Mouse (Mus musculus) embryonic facial prominence, embryonic 11.5 days (tissue): ENCODE results near the gene Klc4. TPM values are rescaled to one million over a fixed set of nuclear protein-coding genes. Genes with fewer than 3 reads are reported as not detected.
A peak's percentile ranks its signal among the peaks of the same experiment; 100 is the strongest.

Experiments
- ATAC-seq: fragments of 200-750 bp; cut with Nextera tagmentation; replicated peaks from 2 replicates; pipeline ENCODE4 v1.8.0; 2017; ENCODE audit warnings: low read depth; ENCODE audit not compliant: insufficient number of reproducible peaks, low FRiP score, low TSS enrichment
- DNase-seq: peaks from one replicate; pipeline ENCODE4 v3.0.0-alpha.2; 2015; ENCODE audit warnings: low spot score
- H3K27ac ChIP-seq: fragments of 300-500 bp; sonication (generic); replicated peaks from 2 replicates; pipeline ENCODE4 v1.5.1; 2014; ENCODE audit warnings: mild to moderate bottlenecking, low read depth, low read length, control low read depth
- H3K27me3 ChIP-seq: fragments of 300-500 bp; sonication (generic); 2 replicates; pipeline ENCODE4 v1.6.1; 2014; ENCODE audit warnings: mild to moderate bottlenecking, low read length, moderate library complexity, mixed read lengths; ENCODE audit not compliant: control insufficient read depth, insufficient read depth
- H3K36me3 ChIP-seq: fragments of 300-500 bp; sonication (generic); replicated peaks from 2 replicates; pipeline ENCODE4 v1.6.1; 2014; ENCODE audit warnings: low read depth, mild to moderate bottlenecking, low read length, moderate library complexity, mixed read lengths; ENCODE audit not compliant: control insufficient read depth, insufficient read depth
- H3K4me1 ChIP-seq: fragments of 300-500 bp; sonication (generic); 2 replicates; pipeline ENCODE4 v1.6.1; 2014; ENCODE audit warnings: low read length, mixed read lengths; ENCODE audit not compliant: control insufficient read depth, insufficient read depth
- H3K4me2 ChIP-seq: fragments of 300-500 bp; sonication (generic); 2 replicates; pipeline ENCODE4 v1.6.1; 2014; ENCODE audit warnings: low read depth, mild to moderate bottlenecking, control low read depth, low read length, moderate library complexity
- H3K4me3 ChIP-seq: fragments of 300-500 bp; sonication (generic); 2 replicates; pipeline ENCODE4 v1.5.1; 2014; ENCODE audit warnings: low read depth, low read length, control low read depth
- H3K9ac ChIP-seq: fragments of 300-500 bp; sonication (generic); replicated peaks from 2 replicates; pipeline ENCODE4 v1.6.1; 2014; ENCODE audit warnings: mild to moderate bottlenecking, control low read depth, low read length
- H3K9me3 ChIP-seq: fragments of 300-500 bp; sonication (generic); replicated peaks from 2 replicates; pipeline ENCODE4 v1.6.1; 2016; ENCODE audit warnings: mild to moderate bottlenecking, low read length, inconsistent platforms, mixed read lengths; ENCODE audit not compliant: control insufficient read depth
- WGBS: fragments of 180-500 bp; shearing (Covaris S2); extraction: QIAGEN DNeasy Blood & Tissue Kit; methylation state at CpG from one replicate; pipeline ENCODE4 v1.1.7; 2014; 5-methylcytosine and 5-hydroxymethylcytosine counted together
- polyA plus RNA-seq: library from polyadenylated mRNA; unstranded; fragments of >200 nt; fragmentation: Nextera tagmentation; extraction: Ambion mirVana; gene quantifications from 2 replicates; pipeline ENCODE4 v1.2.1, GENCODE M21; 2014

Klc4 gene
- polyA plus RNA-seq, 1 experiment from 2014 or later = 17.7 TPM

GRCm38 (mm10) chr17:46636831-46637523, 8.8 kb downstream of the Klc4 start:
- WGBS = 23% methylated on average over 15 of the region's 15 CpGs
- no peak overlapping the region for H3K27ac ChIP-seq
- DNase-seq (peak; percentile 82), ATAC-seq (no peak)
- H3K9me3 ChIP-seq = no peaks in the 10 kb centered on the region
- no peak overlapping the region for H3K4me3 ChIP-seq
- H3K27me3 ChIP-seq = no peaks in the 10 kb centered on the region
- peak overlapping the region; percentile 10 for H3K4me2 ChIP-seq
- no peaks in the 10 kb centered on the region for H3K4me1 ChIP-seq
- H3K9ac ChIP-seq = peak overlapping the region; percentile 22
- no peaks in the 10 kb centered on the region for H3K36me3 ChIP-seq

DNA sequence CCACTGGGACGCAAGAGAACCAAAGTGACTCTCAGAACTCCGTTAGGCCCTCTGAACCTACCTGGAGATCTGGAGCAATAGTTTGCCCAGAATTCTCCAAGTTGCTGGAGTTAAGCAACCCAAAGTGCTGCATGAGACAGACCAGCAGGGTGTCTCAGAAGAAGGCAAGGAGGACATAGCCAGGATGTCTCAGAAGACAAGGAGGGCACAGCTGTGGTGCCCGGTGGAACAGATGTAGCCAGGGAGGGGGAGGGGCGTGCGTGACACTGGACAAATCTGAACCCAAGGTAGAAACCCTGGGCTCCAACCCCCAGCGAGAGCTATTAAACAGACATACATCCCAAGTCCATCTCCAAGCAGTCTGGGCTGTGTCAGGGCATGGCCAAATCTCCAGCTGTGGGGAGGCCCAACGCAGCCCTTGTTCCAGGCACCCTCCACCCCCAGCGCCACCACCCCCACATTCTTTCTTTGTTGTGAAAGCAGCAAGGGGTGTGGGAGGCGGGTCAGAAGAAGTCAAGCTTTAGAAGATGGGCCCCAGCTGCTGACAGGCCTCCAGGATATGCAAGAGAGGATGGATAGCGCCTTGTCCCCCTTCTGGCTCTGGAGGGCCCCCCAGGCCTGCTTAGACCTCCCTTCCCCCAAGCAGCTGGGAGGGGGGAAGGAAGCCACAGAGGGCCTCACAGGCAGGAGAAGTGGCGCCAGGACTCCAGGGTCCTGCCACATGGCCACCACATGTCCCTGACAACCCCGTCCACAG, 16.0 kb downstream of the Klc4 start:
- Histone ChIP-seq H3K27ac (peak overlapping the region; percentile 94), H3K27me3 (no peaks in the 10 kb centered on the region), H3K9ac (peak overlapping the region; percentile 97), H3K4me3 (peak overlapping the region; percentile 97), H3K36me3 (no peaks in the 10 kb centered on the region; the same call in 1 of the 2 replicates), H3K4me1 (peaks cover 5% of the 10 kb centered on the region; the same call in 1 of the 2 replicates), H3K4me2 (peak overlapping the region; percentile 76), H3K9me3 (no peaks in the 10 kb centered on the region)
- peak; percentile 58 for DNase-seq
- ATAC-seq = peak; percentile 74
- 3% methylated on average over 12 of the region's 12 CpGs for WGBS

DNA sequence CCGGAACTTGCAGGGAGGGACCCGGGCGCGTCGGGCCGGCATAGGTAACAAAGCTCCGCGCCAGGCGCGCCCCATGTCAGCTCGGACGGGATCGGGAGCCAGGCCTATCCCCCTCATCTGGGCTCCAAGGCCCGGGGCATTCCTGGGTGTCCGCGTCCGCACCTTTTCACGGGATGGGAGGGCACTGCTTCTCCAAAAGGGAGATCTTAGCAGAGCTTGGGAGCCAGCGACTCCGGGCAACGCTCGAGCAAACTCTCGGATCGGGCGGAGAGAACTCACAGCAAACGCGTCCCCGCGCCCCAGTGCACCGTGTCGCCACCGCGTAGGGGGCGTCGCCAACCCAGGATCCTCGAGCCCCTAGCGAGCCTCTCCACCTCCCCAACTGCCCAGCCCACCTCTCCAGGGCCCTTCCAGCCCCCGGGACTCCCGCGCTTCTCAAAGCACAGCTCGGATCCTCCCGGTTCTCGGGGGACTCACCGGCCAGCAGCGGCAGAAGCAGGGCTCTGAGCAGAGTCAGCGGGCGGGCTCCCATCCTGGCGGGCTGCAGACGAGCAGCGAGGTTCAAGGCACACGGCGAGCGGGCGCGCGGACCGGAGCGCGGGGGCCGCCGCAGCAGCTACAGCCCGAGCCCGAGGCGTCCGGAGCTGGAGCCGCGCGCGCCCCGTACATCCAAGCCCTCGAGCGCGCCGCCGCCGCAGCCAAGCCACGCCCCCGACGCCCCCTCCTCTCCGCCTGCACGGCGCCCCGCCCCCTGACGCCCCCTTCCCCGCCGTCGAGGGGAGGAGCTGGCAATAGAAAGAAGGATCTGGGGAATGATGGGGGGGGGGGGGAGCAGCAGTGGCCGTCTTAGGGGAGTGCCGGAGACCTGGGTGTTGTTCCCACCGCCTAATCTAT, 16.8 kb downstream of the Klc4 start, which contains the start of gene Ptk7:
Ptk7 (minus strand) TSS at position 714 of the 894 bp plus-strand sequence.
- Histone ChIP-seq H3K36me3 (no peaks in the 10 kb centered on the region; the same call in 1 of the 2 replicates), H3K4me3 (peak within 1 kb of the TSS; percentile 97), H3K4me2 (peak within 1 kb of the TSS; percentile 76), H3K4me1 (peaks cover 8% of the 10 kb centered on the region; the same call in 1 of the 2 replicates), H3K9me3 (no peaks in the 10 kb centered on the region), H3K9ac (peak within 1 kb of the TSS; percentile 97), H3K27ac (peak within 1 kb of the TSS; percentile 94), H3K27me3 (no peaks in the 10 kb centered on the region)
- WGBS = under 1% methylated on average over 88 of the region's 90 CpGs
- ATAC-seq = peak; percentile 64
- DNase-seq = peak; percentile 93

GRCm38 (mm10) chr17:46628471-46628790, 17.4 kb downstream of the Klc4 start:
- peaks cover 10% of the 10 kb centered on the region; the same call in 1 of the 2 replicates for H3K4me1 ChIP-seq

GRCm38 (mm10) chr17:46627409-46627808, 18.4 kb downstream of the Klc4 start:
- peak overlapping the region; percentile 97 for H3K9ac ChIP-seq
- H3K36me3 ChIP-seq = no peaks in the 10 kb centered on the region; the same call in 1 of the 2 replicates
- H3K27me3 ChIP-seq = no peaks in the 10 kb centered on the region
- ATAC-seq (no peak), DNase-seq (no peak)
- H3K27ac ChIP-seq = no peak overlapping the region
- H3K4me2 ChIP-seq = peak overlapping the region; percentile 76
- 68% methylated on average over 6 of the region's 6 CpGs for WGBS
- H3K9me3 ChIP-seq = no peaks in the 10 kb centered on the region
- H3K4me3 ChIP-seq = peak overlapping the region; percentile 97
- H3K4me1 ChIP-seq = peaks cover 10% of the 10 kb centered on the region; the same call in 1 of the 2 replicates

More at GRCm38 (mm10) chr17:46628471-46628790, 17.4 kb downstream of the Klc4 start:
- 0% methylated on average over 13 of the region's 13 CpGs for WGBS
- Histone ChIP-seq H3K9ac (peak overlapping the region; percentile 97), H3K4me3 (peak overlapping the region; percentile 97), H3K36me3 (no peaks in the 10 kb centered on the region; the same call in 1 of the 2 replicates), H3K9me3 (no peaks in the 10 kb centered on the region), H3K4me2 (peak overlapping the region; percentile 76), H3K27ac (no peak overlapping the region; the same call in 1 of the 2 replicates), H3K27me3 (no peaks in the 10 kb centered on the region)
- ATAC-seq (no peak), DNase-seq (no peak)

GRCm38 (mm10) chr17:46624598-46624997, 21.2 kb downstream of the Klc4 start:
- Histone ChIP-seq H3K9me3 (no peaks in the 10 kb centered on the region), H3K4me2 (no peak overlapping the region), H3K4me1 (peaks cover 16% of the 10 kb centered on the region), H3K27me3 (no peaks in the 10 kb centered on the region), H3K36me3 (no peaks in the 10 kb centered on the region), H3K9ac (peak overlapping the region; percentile 10; the same call in 1 of the 2 replicates), H3K4me3 (no peak overlapping the region), H3K27ac (no peak overlapping the region)
- no peak for DNase-seq
- 61% methylated on average over 12 of the region's 12 CpGs for WGBS
- no peak for ATAC-seq

GRCm38 (mm10) chr17:46623819-46624557, 21.8 kb downstream of the Klc4 start:
- Histone ChIP-seq H3K27ac (no peak overlapping the region), H3K4me1 (peaks cover 19% of the 10 kb centered on the region), H3K4me2 (no peak overlapping the region), H3K9ac (peak overlapping the region; percentile 14; the same call in 1 of the 2 replicates), H3K9me3 (no peaks in the 10 kb centered on the region), H3K27me3 (no peaks in the 10 kb centered on the region), H3K36me3 (no peaks in the 10 kb centered on the region), H3K4me3 (no peak overlapping the region)
- no peak for DNase-seq
- no peak for ATAC-seq
- WGBS = 27% methylated on average over 10 of the region's 10 CpGs
